Mouse (Mus musculus) heart, embryonic 10.5 days (tissue): ENCODE data around the gene Plxna3. TPM values are rescaled to one million over a fixed set of nuclear protein-coding genes. Genes with fewer than 3 reads are reported as not detected.
A peak's percentile ranks its signal among the peaks of the same experiment; 100 is the strongest.
"Not testable (repeated sequence)": the region's sequence is repeated elsewhere in the genome, so short reads cannot be mapped to it uniquely, and the experiment has no call there.

ENCODE experiments used
- DNase-seq: peaks from one replicate; pipeline ENCODE4 v3.0.0-alpha.2; 2017; ENCODE audit warnings: low spot score
- H3K27ac ChIP-seq: fragments of 300-500 bp; sonication (generic); 2 replicates; pipeline ENCODE4 v1.5.1; 2016; ENCODE audit warnings: mild to moderate bottlenecking
- H3K27me3 ChIP-seq: fragments of 300-500 bp; sonication (generic); 2 replicates; pipeline ENCODE4 v1.6.1; 2016; ENCODE audit warnings: mild to moderate bottlenecking; ENCODE audit not compliant: poor library complexity, insufficient read depth, severe bottlenecking
- H3K36me3 ChIP-seq: fragments of 300-500 bp; sonication (generic); 2 replicates; pipeline ENCODE4 v1.6.1; 2016; ENCODE audit warnings: mild to moderate bottlenecking, moderate library complexity
- H3K4me1 ChIP-seq: fragments of 300-500 bp; sonication (generic); 2 replicates; pipeline ENCODE4 v1.6.1; 2016; ENCODE audit warnings: mild to moderate bottlenecking
- H3K4me3 ChIP-seq: fragments of 300-500 bp; sonication (generic); 2 replicates; pipeline ENCODE4 v1.5.1; 2016; ENCODE audit warnings: mild to moderate bottlenecking, moderate library complexity
- H3K9me3 ChIP-seq: fragments of 300-500 bp; sonication (generic); 2 replicates; pipeline ENCODE4 v1.6.1; 2016; ENCODE audit warnings: mild to moderate bottlenecking, moderate library complexity
- WGBS: fragments of 180-500 bp; shearing (Covaris S2); methylation state at CpG from one replicate; pipeline ENCODE4 v1.1.7; 2016; 5-methylcytosine and 5-hydroxymethylcytosine counted together
- polyA plus RNA-seq: library from polyadenylated mRNA; unstranded; fragments of >200 nt; fragmentation: Nextera tagmentation; extraction: Ambion mirVana; gene quantifications from 2 replicates; pipeline ENCODE4 v1.2.1, GENCODE M21; 2016

The Plxna3 gene
- polyA plus RNA-seq, 1 experiment from 2014 or later, result 12.7 TPM

- peak within 1 kb of the TSS; percentile 89 for H3K27ac ChIP-seq
- WGBS, result 20% methylated on average over 59 of the region's 59 CpGs
- peaks cover 3% of the 10 kb centered on the region; the same call in 1 of the 2 replicates for H3K4me1 ChIP-seq
- H3K36me3 ChIP-seq, result peaks cover 46% of the 10 kb centered on the region
- no peaks in the 10 kb centered on the region; the same call in 1 of the 2 replicates for H3K27me3 ChIP-seq
- peak; percentile 92 for DNase-seq
- no peaks in the 10 kb centered on the region for H3K9me3 ChIP-seq
- peak within 1 kb of the TSS; percentile 73 for H3K4me3 ChIP-seq
These were observed 16.1 kb upstream of the Plxna3 start, which contains the start of gene Fam50a for GRCm38 (mm10) chrX:74312540-74313464. Gene Fam50a (plus strand): TSS chrX:74313033.

DNA sequence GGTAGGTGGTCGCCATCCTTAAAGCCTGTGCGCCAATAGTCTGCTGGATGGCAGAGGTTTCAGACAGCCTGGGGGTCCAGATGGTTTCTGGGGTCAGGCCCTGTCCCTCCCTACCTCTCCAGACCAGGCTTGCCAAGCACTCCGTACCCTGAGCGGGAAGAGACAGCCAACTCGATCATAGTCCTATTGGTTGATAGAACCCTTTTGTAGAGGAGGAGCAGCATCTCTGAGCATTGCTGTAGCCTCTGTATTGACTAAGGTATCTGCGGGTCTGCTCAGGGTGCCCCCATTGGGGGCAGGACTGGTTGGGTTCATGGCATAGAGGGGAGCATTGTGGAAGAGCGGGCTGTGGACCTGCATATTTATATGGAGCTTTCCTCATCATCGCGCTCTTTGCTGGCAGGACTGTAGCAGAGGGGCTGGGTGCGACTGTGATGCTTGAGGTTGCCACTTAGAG lies 377 bp downstream of the Plxna3 start:
- H3K4me3 ChIP-seq, result peak overlapping the region; percentile 62
- peak overlapping the region; percentile 92 for H3K27ac ChIP-seq
- WGBS, result 17% methylated on average over 10 of the region's 10 CpGs
- peaks cover 18% of the 10 kb centered on the region for H3K36me3 ChIP-seq
- peaks cover 4% of the 10 kb centered on the region; the same call in 1 of the 2 replicates for H3K27me3 ChIP-seq
- DNase-seq, result no peak
- H3K9me3 ChIP-seq, result no peaks in the 10 kb centered on the region
- peaks cover 11% of the 10 kb centered on the region for H3K4me1 ChIP-seq

GRCm38 (mm10) chrX:74330166-74330930 lies 1.5 kb downstream of the Plxna3 start:
- Histone ChIP-seq H3K4me1 (peaks cover 11% of the 10 kb centered on the region), H3K36me3 (peaks cover 23% of the 10 kb centered on the region), H3K27me3 (peaks cover 4% of the 10 kb centered on the region; the same call in 1 of the 2 replicates), H3K9me3 (no peaks in the 10 kb centered on the region), H3K4me3 (peak overlapping the region; percentile 62), H3K27ac (no peak overlapping the region)
- WGBS, result 47% methylated on average over 2 of the region's 2 CpGs
- no peak for DNase-seq

- 22% methylated on average over 13 of the region's 13 CpGs for WGBS
- H3K4me3 ChIP-seq, result peak overlapping the region; percentile 62
- no peaks in the 10 kb centered on the region for H3K9me3 ChIP-seq
- H3K36me3 ChIP-seq, result no peaks in the 10 kb centered on the region
- H3K27me3 ChIP-seq, result no peaks in the 10 kb centered on the region
- H3K4me1 ChIP-seq, result 0 out of 2 replicates have a peak, but pooled peaks cover 3% of the 10 kb centered on the region
- no peak for DNase-seq
- H3K27ac ChIP-seq, result peak overlapping the region; percentile 76
These were observed 24.0 kb downstream of the Plxna3 start for GRCm38 (mm10) chrX:74352645-74353466.

DNA sequence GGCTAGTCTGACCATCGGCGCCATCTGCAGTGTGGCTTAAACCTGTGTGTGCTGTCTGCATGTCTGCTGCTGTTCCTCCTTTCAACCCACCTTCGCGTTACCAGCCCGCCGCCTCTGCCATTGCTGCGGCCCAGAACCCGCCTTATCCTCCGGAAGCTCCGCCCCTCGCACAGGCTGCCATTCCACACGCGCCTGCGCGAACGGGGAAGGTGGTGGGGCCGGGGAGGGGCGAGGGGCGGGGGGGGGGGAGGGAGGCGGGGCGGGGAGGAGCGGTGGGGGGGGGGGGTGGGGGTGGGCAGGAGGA lies 24.6 kb downstream of the Plxna3 start, which contains the start of gene Lage3:
Gene Lage3, minus strand, starts transcription at position 152 of the 304 bp plus-strand sequence.
- no peaks in the 10 kb centered on the region for H3K9me3 ChIP-seq
- 29% methylated on average over 7 of the region's 22 CpGs for WGBS
- DNase-seq, result peak; percentile 84
- H3K27ac ChIP-seq, result peak within 1 kb of the TSS; percentile 76
- no peaks in the 10 kb centered on the region for H3K36me3 ChIP-seq
- H3K27me3 ChIP-seq, result no peaks in the 10 kb centered on the region
- H3K4me1 ChIP-seq, result 0 out of 2 replicates have a peak, but pooled peaks cover 3% of the 10 kb centered on the region
- peak within 1 kb of the TSS; percentile 62 for H3K4me3 ChIP-seq

- not testable (repeated sequence) for DNase-seq, H3K4me1 ChIP-seq, H3K27me3 ChIP-seq, H3K9me3 ChIP-seq, H3K36me3 ChIP-seq, H3K4me3 ChIP-seq, H3K27ac ChIP-seq
- WGBS, result 91% methylated on average over 3 of the region's 3 CpGs
These were observed 28.2 kb downstream of the Plxna3 start for GRCm38 (mm10) chrX:74357069-74357468.

DNA sequence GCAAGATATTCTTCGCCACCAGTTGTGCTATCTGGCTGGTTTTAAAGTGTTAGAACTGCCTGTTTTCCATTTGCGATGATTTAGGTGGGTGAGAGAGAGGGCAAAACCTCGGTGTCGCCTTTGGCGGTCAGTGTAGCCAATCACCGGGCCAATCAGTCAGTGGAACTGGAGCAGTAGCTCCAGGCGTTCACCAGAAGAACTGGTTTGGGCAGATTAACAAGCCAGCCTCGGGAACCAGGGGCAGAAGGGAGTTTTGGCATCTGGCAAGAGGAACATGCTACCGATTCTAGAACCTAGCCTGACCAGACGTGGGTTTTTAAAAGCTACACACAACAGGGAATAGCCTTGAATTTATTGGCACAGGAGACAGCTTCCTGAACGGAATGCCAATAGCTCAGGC lies 30.3 kb downstream of the Plxna3 start:
- H3K36me3 ChIP-seq, result no peaks in the 10 kb centered on the region
- H3K9me3 ChIP-seq, result no peaks in the 10 kb centered on the region
- H3K27me3 ChIP-seq, result no peaks in the 10 kb centered on the region
- H3K27ac ChIP-seq, result no peak overlapping the region
- no peaks in the 10 kb centered on the region for H3K4me1 ChIP-seq
- 51% methylated on average over 11 of the region's 11 CpGs for WGBS
- no peak overlapping the region for H3K4me3 ChIP-seq
- DNase-seq, result no peak

DNA sequence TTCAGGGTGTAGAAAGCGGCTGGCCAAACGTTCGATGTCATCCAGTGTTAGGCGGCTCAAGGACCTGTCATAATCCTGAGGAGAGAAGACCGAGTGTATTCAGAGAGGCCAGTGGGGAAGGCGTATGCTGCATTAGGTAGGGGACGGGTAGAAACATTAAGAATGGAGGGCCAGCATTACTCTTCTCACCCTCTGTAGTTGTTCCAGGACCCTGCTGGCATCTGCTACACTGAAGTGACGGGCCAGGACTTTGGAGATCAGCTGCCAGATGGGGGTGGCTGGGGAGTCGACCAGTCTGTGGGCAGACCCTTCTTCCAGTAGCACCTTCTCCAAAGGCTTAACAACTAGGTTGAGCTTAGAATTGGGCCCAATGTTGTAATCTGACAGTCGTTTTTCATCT lies 38.6 kb downstream of the Plxna3 start:
- Histone ChIP-seq H3K27ac (peak overlapping the region; percentile 91), H3K9me3 (no peaks in the 10 kb centered on the region), H3K36me3 (0 out of 2 replicates have a peak, but pooled peaks cover 13% of the 10 kb centered on the region), H3K4me3 (peak overlapping the region; percentile 70), H3K4me1 (0 out of 2 replicates have a peak, but pooled peaks cover 12% of the 10 kb centered on the region), H3K27me3 (no peaks in the 10 kb centered on the region)
- 69% methylated on average over 10 of the region's 10 CpGs for WGBS
- no peak for DNase-seq

- no peaks in the 10 kb centered on the region for H3K9me3 ChIP-seq
- H3K27ac ChIP-seq, result peak overlapping the region; percentile 91
- 0 out of 2 replicates have a peak, but pooled peaks cover 13% of the 10 kb centered on the region for H3K36me3 ChIP-seq
- H3K4me1 ChIP-seq, result 0 out of 2 replicates have a peak, but pooled peaks cover 14% of the 10 kb centered on the region
- peak overlapping the region; percentile 70 for H3K4me3 ChIP-seq
- 15% methylated on average over 46 of the region's 49 CpGs for WGBS
- H3K27me3 ChIP-seq, result no peaks in the 10 kb centered on the region
- DNase-seq, result peak; percentile 84
These were observed 39.5 kb downstream of the Plxna3 start for GRCm38 (mm10) chrX:74368209-74368909.

DNA sequence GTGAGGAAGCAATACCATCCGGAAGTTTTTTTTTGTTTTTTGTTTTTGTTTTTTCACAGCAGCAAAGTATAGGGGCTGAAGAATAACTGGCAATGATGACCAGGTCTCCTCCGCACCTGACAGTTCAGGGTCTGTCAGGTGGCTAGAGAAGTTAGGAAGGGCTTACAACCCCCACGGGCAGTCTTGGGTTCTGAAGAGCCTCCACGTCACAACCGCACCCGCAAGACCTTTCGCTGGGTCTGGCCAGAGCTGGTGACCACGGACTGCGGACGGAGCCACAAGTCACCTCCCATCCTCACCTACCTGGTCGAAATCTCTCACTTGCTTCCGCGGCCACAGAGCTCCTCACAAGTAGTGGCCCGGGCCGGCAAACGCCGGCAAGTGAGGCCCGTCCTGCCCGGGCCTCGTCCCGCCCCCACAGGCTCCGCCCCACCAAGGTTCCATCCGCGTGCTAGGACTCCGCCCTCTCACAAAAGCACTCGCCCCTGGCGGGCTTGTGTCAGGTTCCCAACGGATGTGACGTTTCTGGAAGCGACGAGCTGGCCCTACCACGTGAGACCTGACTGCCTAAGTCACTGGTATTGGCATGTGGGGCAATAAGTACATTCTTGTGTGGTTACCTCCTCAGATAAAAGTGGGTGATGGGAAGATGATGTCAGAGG lies 44.2 kb downstream of the Plxna3 start, which contains the start of the genes Ubl4a and Slc10a3:
Gene Ubl4a, minus strand, starts transcription at position 331 of the 662 bp plus-strand sequence.
Gene Slc10a3, minus strand, starts transcription at position 462 of the 662 bp plus-strand sequence.
- H3K27me3 ChIP-seq, result no peaks in the 10 kb centered on the region
- 0 out of 2 replicates have a peak, but pooled peaks cover 4% of the 10 kb centered on the region for H3K4me1 ChIP-seq
- 28% methylated on average over 32 of the region's 32 CpGs for WGBS
- DNase-seq, result peak; percentile 95
- no peaks in the 10 kb centered on the region for H3K9me3 ChIP-seq
- H3K4me3 ChIP-seq, result peak within 1 kb of the TSS; percentile 62
- H3K36me3 ChIP-seq, result 0 out of 2 replicates have a peak, but pooled peaks cover 4% of the 10 kb centered on the region
- H3K27ac ChIP-seq, result peak within 1 kb of the TSS; percentile 81

DNA sequence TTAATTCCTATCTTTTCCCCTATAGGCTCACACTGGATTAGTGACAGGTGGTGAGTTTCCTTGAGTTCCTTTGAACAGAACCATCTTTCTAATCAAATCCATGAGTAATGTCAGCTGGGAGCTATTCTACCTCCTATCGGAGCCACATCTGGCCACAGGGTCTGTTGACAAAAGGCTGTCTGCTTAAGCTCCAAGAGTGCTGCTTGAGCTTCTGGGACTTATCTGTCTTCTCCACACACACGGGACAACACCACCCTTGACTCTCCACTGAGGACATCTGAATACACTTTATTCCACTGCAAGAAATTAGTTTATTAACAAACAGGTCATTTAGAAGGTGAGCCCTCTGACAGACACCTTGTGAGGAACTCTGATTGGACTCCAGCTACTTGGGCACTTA lies 55.6 kb downstream of the Plxna3 start:
- H3K27ac ChIP-seq, result no peak overlapping the region
- 81% methylated on average over 2 of the region's 2 CpGs for WGBS
- DNase-seq, result peak; percentile 71
- no peaks in the 10 kb centered on the region for H3K4me1 ChIP-seq
- no peak overlapping the region for H3K4me3 ChIP-seq
- H3K27me3 ChIP-seq, result no peaks in the 10 kb centered on the region
- no peaks in the 10 kb centered on the region for H3K9me3 ChIP-seq
- H3K36me3 ChIP-seq, result peaks cover 24% of the 10 kb centered on the region
